Mouse (Mus musculus): Measurements from ENCODE around the gene Spryd3. TPM values are rescaled to one million over a fixed set of nuclear protein-coding genes. Genes with fewer than 3 reads are reported as not detected.
A peak's percentile ranks its signal among the peaks of the same experiment; 100 is the strongest.

Gene Spryd3
- polyA plus RNA-seq, 1 experiment from 2014 or later, result 56.4 TPM

DNA sequence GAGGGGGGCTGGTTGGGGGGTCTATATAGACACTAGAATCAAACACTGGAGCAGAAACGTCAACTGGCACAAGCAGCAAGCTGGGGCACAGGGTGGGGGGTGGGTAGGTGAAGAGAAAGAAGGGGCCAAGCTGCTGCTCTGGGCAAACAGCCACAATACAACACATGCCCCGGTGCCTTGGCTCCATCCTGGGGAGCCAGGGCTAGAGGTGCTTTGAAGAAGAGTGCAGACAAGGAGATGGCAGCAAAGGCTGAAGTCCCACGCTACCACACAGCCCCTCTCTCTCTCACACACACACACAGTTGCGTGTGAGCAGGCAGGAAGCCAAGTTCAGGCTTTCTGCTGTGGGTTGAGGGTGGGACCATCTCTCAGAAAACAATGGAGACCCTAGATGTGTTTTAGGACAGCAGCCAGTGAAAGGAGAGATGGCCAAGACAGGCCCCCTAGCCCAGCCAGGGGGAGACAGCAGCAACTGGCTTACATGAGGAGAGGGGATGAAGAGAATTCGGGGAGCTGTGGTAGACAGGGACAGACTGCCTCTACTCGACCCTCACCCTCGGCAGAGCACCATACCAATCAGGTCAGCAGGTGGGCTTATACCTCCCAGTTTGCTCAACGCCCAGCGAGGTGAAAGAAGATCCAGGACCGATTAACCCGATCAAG is 19.1 kb downstream of the Spryd3 start:
- no peaks in the 10 kb centered on the region for H3K9me3 ChIP-seq (ENCODE audit: control insufficient read depth, low read length)
- 52% methylated on average over 11 of the region's 11 CpGs for WGBS
- ATAC-seq, result peak; percentile 62
- peak overlapping the region; percentile 69 for H3K27ac ChIP-seq (ENCODE audit: low read length)
- H3K4me3 ChIP-seq (replicated peaks; ENCODE audit: low read length), result no peak overlapping the region
- no peak overlapping the region for H3K9ac ChIP-seq (replicated peaks; ENCODE audit: low read depth, low read length)
- H3K27me3 ChIP-seq (replicated peaks; ENCODE audit: control insufficient read depth, insufficient read depth, low read length), result no peaks in the 10 kb centered on the region
- H3K4me1 ChIP-seq (replicated peaks; ENCODE audit: control insufficient read depth, insufficient read depth, low read length), result peaks cover 19% of the 10 kb centered on the region
- H3K4me2 ChIP-seq (ENCODE audit: low read length), result no peak overlapping the region
- peaks cover 21% of the 10 kb centered on the region for H3K36me3 ChIP-seq (ENCODE audit: control insufficient read depth, insufficient read depth)

DNA sequence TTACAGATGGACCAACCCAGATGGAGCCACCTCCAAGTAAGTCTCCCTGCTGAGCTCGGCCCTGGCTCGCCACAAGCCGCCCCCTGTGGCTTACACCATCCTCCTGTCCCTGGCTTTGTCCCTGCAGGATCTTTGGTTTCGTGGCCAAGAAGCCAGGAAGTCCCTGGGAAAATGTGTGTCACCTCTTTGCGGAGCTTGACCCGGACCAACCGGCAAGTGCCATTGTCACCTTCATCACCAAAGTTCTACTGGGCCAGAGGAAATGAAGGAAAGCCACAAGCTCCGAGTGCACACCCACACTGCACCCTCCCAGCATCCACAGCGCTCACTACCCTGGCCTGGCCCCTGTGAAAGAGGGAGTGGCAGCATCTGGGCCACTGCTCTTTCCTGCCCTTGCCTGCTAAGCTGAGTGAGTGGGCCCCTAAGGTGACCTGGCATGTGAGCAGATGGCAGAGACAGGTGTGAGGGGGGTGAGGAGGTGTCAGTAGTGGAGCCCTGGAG is 20.3 kb downstream of the Spryd3 start:
- peaks cover 14% of the 10 kb centered on the region for H3K36me3 ChIP-seq (ENCODE audit: control insufficient read depth, insufficient read depth)
- H3K4me1 ChIP-seq (replicated peaks; ENCODE audit: control insufficient read depth, insufficient read depth, low read length), result peaks cover 19% of the 10 kb centered on the region
- no peak for ATAC-seq
- WGBS, result 68% methylated on average over 9 of the region's 9 CpGs
- H3K4me2 ChIP-seq (ENCODE audit: low read length), result no peak overlapping the region
- no peak overlapping the region for H3K27ac ChIP-seq (ENCODE audit: low read length)
- H3K4me3 ChIP-seq (replicated peaks; ENCODE audit: low read length), result no peak overlapping the region
- H3K9me3 ChIP-seq (ENCODE audit: control insufficient read depth, low read length), result no peaks in the 10 kb centered on the region
- no peak overlapping the region for H3K9ac ChIP-seq (replicated peaks; ENCODE audit: low read depth, low read length)
- H3K27me3 ChIP-seq (replicated peaks; ENCODE audit: control insufficient read depth, insufficient read depth, low read length), result no peaks in the 10 kb centered on the region

DNA sequence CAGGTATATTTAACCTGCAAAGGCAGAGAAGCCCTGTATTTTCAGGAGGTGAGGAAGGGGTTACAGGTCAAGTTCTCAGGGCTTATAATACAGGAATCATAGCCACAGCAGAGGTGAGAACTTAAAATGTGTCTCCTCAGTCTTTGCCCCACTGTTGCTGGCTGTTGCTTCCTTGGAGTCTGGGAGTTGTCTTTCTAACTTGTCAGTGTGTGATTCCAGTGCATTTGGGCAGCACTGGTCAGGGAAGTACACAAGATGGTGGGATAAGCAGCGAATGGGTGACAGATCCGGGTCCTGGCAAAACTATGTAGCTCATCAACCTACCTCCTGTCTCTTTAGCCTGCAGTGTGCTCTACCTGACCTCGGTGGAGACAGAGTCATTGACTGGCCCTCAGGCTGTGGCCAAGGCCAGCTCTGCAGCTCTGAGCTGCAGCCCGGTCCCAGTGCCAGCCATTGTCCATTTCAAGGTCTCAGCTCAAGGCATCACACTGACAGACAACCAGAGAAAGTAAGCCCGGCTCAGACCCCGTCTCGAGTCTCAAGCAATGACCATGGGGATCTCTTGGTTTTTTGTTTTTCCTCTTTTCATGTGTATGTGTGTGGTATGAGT is 21.3 kb downstream of the Spryd3 start:
- no peaks in the 10 kb centered on the region for H3K9me3 ChIP-seq (ENCODE audit: control insufficient read depth, low read length)
- no peak overlapping the region for H3K4me3 ChIP-seq (replicated peaks; ENCODE audit: low read length)
- no peak overlapping the region for H3K4me2 ChIP-seq (ENCODE audit: low read length)
- 86% methylated on average over 7 of the region's 7 CpGs for WGBS
- H3K27ac ChIP-seq (ENCODE audit: low read length), result no peak overlapping the region
- no peak for ATAC-seq
- H3K27me3 ChIP-seq (replicated peaks; ENCODE audit: control insufficient read depth, insufficient read depth, low read length), result no peaks in the 10 kb centered on the region
- H3K4me1 ChIP-seq (replicated peaks; ENCODE audit: control insufficient read depth, insufficient read depth, low read length), result peaks cover 19% of the 10 kb centered on the region
- H3K36me3 ChIP-seq (ENCODE audit: control insufficient read depth, insufficient read depth), result peaks cover 11% of the 10 kb centered on the region
- no peak overlapping the region for H3K9ac ChIP-seq (replicated peaks; ENCODE audit: low read depth, low read length)

- H3K36me3 ChIP-seq (ENCODE audit: control insufficient read depth, insufficient read depth), result peaks cover 6% of the 10 kb centered on the region
- H3K4me1 ChIP-seq (replicated peaks; ENCODE audit: control insufficient read depth, insufficient read depth, low read length), result peaks cover 19% of the 10 kb centered on the region
Measured at GRCm38 (mm10) chr15:102113674-102114073, 22.4 kb downstream of the Spryd3 start.

DNA sequence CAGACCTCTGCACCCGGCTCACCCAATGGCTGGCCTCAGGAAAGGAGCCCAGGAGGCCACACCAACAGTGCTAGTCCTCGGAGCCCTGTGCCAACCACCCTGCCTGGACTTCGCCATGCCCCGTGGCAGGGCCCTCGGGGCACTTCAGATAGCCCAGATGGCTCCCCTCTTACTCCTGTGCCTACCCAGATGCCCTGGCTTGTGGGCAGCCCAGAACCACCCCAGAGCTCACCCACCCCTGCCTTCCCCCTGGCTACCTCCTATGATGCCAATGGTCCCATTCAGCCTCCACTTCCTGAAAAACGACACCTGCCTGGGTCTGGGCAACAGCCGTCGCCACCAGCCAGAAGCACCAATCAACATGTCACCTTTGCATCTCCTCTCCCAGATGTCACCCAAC is 23.2 kb downstream of the Spryd3 start:
- no peak overlapping the region for H3K27ac ChIP-seq (ENCODE audit: low read length)
- no peaks in the 10 kb centered on the region for H3K9me3 ChIP-seq (ENCODE audit: control insufficient read depth, low read length)
- no peaks in the 10 kb centered on the region for H3K27me3 ChIP-seq (replicated peaks; ENCODE audit: control insufficient read depth, insufficient read depth, low read length)
- WGBS, result 79% methylated on average over 8 of the region's 8 CpGs
- no peak overlapping the region for H3K9ac ChIP-seq (replicated peaks; ENCODE audit: low read depth, low read length)
- H3K36me3 ChIP-seq (ENCODE audit: control insufficient read depth, insufficient read depth), result no peaks in the 10 kb centered on the region; the same call in 1 of the 2 replicates
- H3K4me1 ChIP-seq (replicated peaks; ENCODE audit: control insufficient read depth, insufficient read depth, low read length), result peaks cover 19% of the 10 kb centered on the region
- no peak for ATAC-seq
- H3K4me3 ChIP-seq (replicated peaks; ENCODE audit: low read length), result no peak overlapping the region
- H3K4me2 ChIP-seq (ENCODE audit: low read length), result no peak overlapping the region

More at GRCm38 (mm10) chr15:102113674-102114073, 22.4 kb downstream of the Spryd3 start:
- 80% methylated on average over 4 of the region's 4 CpGs for WGBS
- H3K27ac ChIP-seq (ENCODE audit: low read length), result no peak overlapping the region
- H3K9ac ChIP-seq (replicated peaks; ENCODE audit: low read depth, low read length), result no peak overlapping the region
- no peak for ATAC-seq
- no peak overlapping the region for H3K4me2 ChIP-seq (ENCODE audit: low read length)
- H3K4me3 ChIP-seq (replicated peaks; ENCODE audit: low read length), result no peak overlapping the region
- H3K9me3 ChIP-seq (ENCODE audit: control insufficient read depth, low read length), result no peaks in the 10 kb centered on the region
- H3K27me3 ChIP-seq (replicated peaks; ENCODE audit: control insufficient read depth, insufficient read depth, low read length), result no peaks in the 10 kb centered on the region

DNA sequence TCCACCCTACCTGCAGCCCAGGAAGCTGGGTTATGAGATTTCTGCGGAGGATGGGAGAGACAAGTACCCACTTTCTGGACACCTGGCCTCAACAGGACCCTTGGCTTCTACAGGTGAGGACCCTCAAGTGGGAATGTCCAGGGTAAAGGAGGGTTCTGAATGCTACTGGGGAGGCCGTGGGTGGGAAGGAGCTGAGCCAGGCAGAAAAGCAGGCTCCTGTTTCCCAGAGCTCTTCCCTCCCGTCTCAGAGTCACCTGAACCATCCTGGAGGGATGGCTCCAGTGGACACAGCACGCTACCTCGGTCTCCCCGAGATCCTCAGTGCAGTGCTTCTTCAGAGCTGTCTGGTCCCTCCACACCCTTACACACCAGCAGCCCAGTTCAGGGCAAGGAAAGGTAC is 23.9 kb downstream of the Spryd3 start:
- no peak overlapping the region for H3K27ac ChIP-seq (ENCODE audit: low read length)
- peaks cover 19% of the 10 kb centered on the region for H3K4me1 ChIP-seq (replicated peaks; ENCODE audit: control insufficient read depth, insufficient read depth, low read length)
- 89% methylated on average over 6 of the region's 6 CpGs for WGBS
- H3K27me3 ChIP-seq (replicated peaks; ENCODE audit: control insufficient read depth, insufficient read depth, low read length), result no peaks in the 10 kb centered on the region
- H3K4me3 ChIP-seq (replicated peaks; ENCODE audit: low read length), result no peak overlapping the region
- ATAC-seq, result no peak
- H3K36me3 ChIP-seq (ENCODE audit: control insufficient read depth, insufficient read depth), result no peaks in the 10 kb centered on the region
- H3K9ac ChIP-seq (replicated peaks; ENCODE audit: low read depth, low read length), result no peak overlapping the region
- H3K4me2 ChIP-seq (ENCODE audit: low read length), result no peak overlapping the region
- H3K9me3 ChIP-seq (ENCODE audit: control insufficient read depth, low read length), result no peaks in the 10 kb centered on the region

GRCm38 (mm10) chr15:102111495-102111829 is 24.6 kb downstream of the Spryd3 start:
- WGBS, result 76% methylated on average over 11 of the region's 11 CpGs
- peaks cover 19% of the 10 kb centered on the region for H3K4me1 ChIP-seq (replicated peaks; ENCODE audit: control insufficient read depth, insufficient read depth, low read length)
- no peak overlapping the region for H3K4me3 ChIP-seq (replicated peaks; ENCODE audit: low read length)
- no peaks in the 10 kb centered on the region for H3K36me3 ChIP-seq (ENCODE audit: control insufficient read depth, insufficient read depth)
- no peaks in the 10 kb centered on the region for H3K9me3 ChIP-seq (ENCODE audit: control insufficient read depth, low read length)
- ATAC-seq, result no peak
- no peak overlapping the region for H3K9ac ChIP-seq (replicated peaks; ENCODE audit: low read depth, low read length)
- no peak overlapping the region for H3K27ac ChIP-seq (ENCODE audit: low read length)
- no peak overlapping the region for H3K4me2 ChIP-seq (ENCODE audit: low read length)
- peaks cover 4% of the 10 kb centered on the region; the same call in 1 of the 2 replicates for H3K27me3 ChIP-seq (replicated peaks; ENCODE audit: control insufficient read depth, insufficient read depth, low read length)

GRCm38 (mm10) chr15:102110701-102111494 is 25.1 kb downstream of the Spryd3 start:
- ATAC-seq, result no peak
- Histone ChIP-seq H3K27me3 (replicated peaks; ENCODE audit: control insufficient read depth, insufficient read depth, low read length) (peaks cover 8% of the 10 kb centered on the region; the same call in 1 of the 2 replicates), H3K4me2 (ENCODE audit: low read length) (no peak overlapping the region), H3K9ac (replicated peaks; ENCODE audit: low read depth, low read length) (no peak overlapping the region), H3K27ac (ENCODE audit: low read length) (no peak overlapping the region), H3K4me3 (replicated peaks; ENCODE audit: low read length) (no peak overlapping the region), H3K9me3 (ENCODE audit: control insufficient read depth, low read length) (no peaks in the 10 kb centered on the region), H3K36me3 (ENCODE audit: control insufficient read depth, insufficient read depth) (no peaks in the 10 kb centered on the region), H3K4me1 (replicated peaks; ENCODE audit: control insufficient read depth, insufficient read depth, low read length) (peaks cover 15% of the 10 kb centered on the region)
- 76% methylated on average over 28 of the region's 29 CpGs for WGBS

DNA sequence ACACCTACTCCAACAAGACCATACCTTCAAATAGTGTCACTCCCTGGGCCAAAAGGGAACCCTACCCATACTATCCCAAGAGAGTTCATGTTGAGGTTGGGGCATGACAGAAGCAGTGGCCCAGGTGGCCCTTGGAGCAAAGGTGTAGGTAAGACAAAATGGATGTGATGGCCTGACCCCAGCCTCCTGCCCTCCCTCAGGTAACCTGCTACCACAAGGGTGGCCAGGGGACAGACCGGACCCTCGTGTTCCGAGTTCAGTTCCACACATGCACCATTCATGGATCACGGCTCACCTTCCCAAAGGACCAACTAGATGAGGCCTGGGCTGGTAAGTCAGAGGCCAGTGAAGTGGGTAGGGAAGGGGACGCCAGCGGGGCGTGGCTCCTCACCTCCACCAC is 25.8 kb downstream of the Spryd3 start:
- peaks cover 18% of the 10 kb centered on the region for H3K4me1 ChIP-seq (replicated peaks; ENCODE audit: control insufficient read depth, insufficient read depth, low read length)
- H3K9ac ChIP-seq (replicated peaks; ENCODE audit: low read depth, low read length), result no peak overlapping the region
- WGBS, result 91% methylated on average over 7 of the region's 7 CpGs
- H3K27me3 ChIP-seq (replicated peaks; ENCODE audit: control insufficient read depth, insufficient read depth, low read length), result peaks cover 11% of the 10 kb centered on the region; the same call in 1 of the 2 replicates
- ATAC-seq, result no peak
- no peaks in the 10 kb centered on the region for H3K36me3 ChIP-seq (ENCODE audit: control insufficient read depth, insufficient read depth)
- H3K4me3 ChIP-seq (replicated peaks; ENCODE audit: low read length), result no peak overlapping the region
- H3K27ac ChIP-seq (ENCODE audit: low read length), result no peak overlapping the region
- no peak overlapping the region for H3K4me2 ChIP-seq (ENCODE audit: low read length)
- H3K9me3 ChIP-seq (ENCODE audit: control insufficient read depth, low read length), result no peaks in the 10 kb centered on the region
